Mouse (Mus musculus): ENCODE data around the gene Gramd1b. TPM values are rescaled to one million over a fixed set of nuclear protein-coding genes. Genes with fewer than 3 reads are reported as not detected.
A peak's percentile ranks its signal among the peaks of the same experiment; 100 is the strongest.

Gramd1b gene
- polyA plus RNA-seq, 1 experiment from 2014 or later: 12.0 TPM

DNA sequence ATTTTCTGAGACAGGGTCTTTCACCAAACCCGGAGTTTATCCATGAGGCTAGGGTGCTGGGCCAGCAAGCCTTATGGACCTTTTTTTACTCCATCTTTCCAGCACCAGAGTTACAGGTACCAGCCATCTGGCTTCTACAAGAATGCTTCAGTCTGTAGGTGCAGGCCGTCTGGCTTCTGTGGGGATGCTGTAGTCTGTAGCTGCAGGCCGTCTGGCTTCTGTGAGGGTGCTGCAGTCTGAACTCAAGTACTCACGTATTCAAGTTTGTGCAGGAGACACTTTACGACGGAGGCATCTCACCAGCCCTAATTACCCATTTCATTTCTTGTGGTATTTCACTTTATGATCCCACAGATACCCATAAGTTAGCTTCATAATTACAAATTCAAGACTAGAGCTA is 14.0 kb upstream of the Gramd1b start:
- Histone ChIP-seq H3K9me3 (no peaks in the 10 kb centered on the region), H3K4me3 (no peak overlapping the region), H3K27ac (replicated peaks) (no peak overlapping the region), H3K36me3 (no peaks in the 10 kb centered on the region), H3K4me2 (no peak overlapping the region), H3K27me3 (no peaks in the 10 kb centered on the region), H3K9ac (no peak overlapping the region), H3K4me1 (replicated peaks) (peaks cover 15% of the 10 kb centered on the region)
- ATAC-seq (ENCODE audit: low read depth): 0 out of 2 replicates have a peak, but pooled peaks have one; percentile 36
- 54% methylated on average over 6 of the region's 6 CpGs for WGBS

DNA sequence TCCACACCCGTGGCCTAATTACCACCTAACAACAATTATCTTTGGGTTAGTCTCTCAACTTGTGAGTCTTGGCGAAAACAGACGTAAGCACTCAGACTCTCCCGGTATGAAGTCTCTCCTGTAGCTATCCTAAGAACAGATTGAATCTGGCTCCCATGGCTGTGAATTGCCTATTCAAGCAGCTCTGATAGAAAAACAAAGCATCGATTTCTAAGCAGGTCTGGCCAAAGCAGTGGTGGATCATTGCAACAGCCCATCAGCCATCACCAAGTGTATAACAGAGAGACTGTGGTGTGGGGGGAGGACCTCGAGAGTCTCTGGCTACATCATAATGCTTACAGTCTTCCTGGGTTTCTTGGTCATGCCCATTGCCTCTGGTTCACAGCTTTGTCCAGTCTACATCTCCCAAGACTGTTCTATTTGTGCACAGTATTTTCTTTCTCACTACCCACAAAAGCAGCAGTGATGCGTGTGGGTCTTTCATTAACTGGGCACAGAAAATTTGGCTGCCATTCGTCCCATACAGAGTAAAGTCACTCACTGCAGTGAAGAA is 8.5 kb upstream of the Gramd1b start:
- Histone ChIP-seq H3K27me3 (no peaks in the 10 kb centered on the region), H3K9ac (no peak overlapping the region), H3K4me1 (replicated peaks) (peaks cover 35% of the 10 kb centered on the region), H3K36me3 (no peaks in the 10 kb centered on the region), H3K4me2 (no peak overlapping the region), H3K27ac (replicated peaks) (peak overlapping the region; percentile 28), H3K4me3 (no peak overlapping the region), H3K9me3 (no peaks in the 10 kb centered on the region)
- ATAC-seq (ENCODE audit: low read depth): peak; percentile 38; the same call in 1 of the 2 replicates
- WGBS: 50% methylated on average over 8 of the region's 8 CpGs

GRCm38 (mm10) chr9:40537708-40538105 is 6.5 kb upstream of the Gramd1b start:
- peak; percentile 72 for ATAC-seq (ENCODE audit: low read depth)
- H3K9me3 ChIP-seq: no peaks in the 10 kb centered on the region
- 23% methylated on average over 2 of the region's 2 CpGs for WGBS

DNA sequence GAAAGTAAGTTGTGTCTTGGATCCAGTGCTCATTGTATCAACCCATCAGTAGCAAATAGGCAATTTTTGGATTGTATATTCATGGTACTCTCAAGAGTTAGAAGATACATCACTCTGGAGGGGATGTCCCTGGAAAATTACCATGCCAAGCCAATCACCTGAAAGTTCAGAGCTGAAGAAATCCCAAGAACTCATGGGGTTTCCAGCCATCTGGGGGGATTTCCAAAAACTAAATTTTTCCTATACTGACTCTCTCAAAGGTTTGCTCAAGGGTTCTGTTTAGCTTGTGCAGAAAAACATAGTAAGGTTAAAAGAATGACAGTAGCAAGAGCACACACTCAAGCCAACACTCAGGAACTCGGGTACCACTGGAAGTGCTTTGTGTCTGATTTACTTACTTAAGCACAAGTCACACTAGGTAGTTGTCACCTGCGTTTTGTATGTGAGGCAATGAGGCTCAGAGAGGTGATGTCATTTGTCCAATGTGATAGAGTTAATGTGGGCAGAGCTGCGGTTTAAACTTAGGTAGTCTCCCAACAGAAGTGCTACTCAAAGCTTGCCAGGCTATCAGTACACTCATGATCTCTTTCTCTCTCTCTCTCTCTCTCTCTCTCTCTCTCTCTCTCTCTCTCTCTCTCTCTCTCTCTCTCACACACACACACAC is 6.0 kb upstream of the Gramd1b start:
- Histone ChIP-seq H3K4me2 (no peak overlapping the region), H3K4me1 (replicated peaks) (peaks cover 35% of the 10 kb centered on the region), H3K4me3 (no peak overlapping the region), H3K36me3 (no peaks in the 10 kb centered on the region), H3K9me3 (no peaks in the 10 kb centered on the region), H3K27me3 (peaks cover 3% of the 10 kb centered on the region; the same call in 1 of the 2 replicates), H3K9ac (no peak overlapping the region), H3K27ac (replicated peaks) (no peak overlapping the region)
- WGBS: 85% methylated on average over 3 of the region's 3 CpGs
- ATAC-seq (ENCODE audit: low read depth): no peak

More at GRCm38 (mm10) chr9:40537708-40538105, 6.5 kb upstream of the Gramd1b start:
- H3K36me3 ChIP-seq: no peaks in the 10 kb centered on the region
- peaks cover 35% of the 10 kb centered on the region for H3K4me1 ChIP-seq (replicated peaks)
- H3K4me2 ChIP-seq: no peak overlapping the region
- H3K9ac ChIP-seq: no peak overlapping the region
- no peaks in the 10 kb centered on the region for H3K27me3 ChIP-seq
- H3K27ac ChIP-seq (replicated peaks): no peak overlapping the region
- no peak overlapping the region for H3K4me3 ChIP-seq

DNA sequence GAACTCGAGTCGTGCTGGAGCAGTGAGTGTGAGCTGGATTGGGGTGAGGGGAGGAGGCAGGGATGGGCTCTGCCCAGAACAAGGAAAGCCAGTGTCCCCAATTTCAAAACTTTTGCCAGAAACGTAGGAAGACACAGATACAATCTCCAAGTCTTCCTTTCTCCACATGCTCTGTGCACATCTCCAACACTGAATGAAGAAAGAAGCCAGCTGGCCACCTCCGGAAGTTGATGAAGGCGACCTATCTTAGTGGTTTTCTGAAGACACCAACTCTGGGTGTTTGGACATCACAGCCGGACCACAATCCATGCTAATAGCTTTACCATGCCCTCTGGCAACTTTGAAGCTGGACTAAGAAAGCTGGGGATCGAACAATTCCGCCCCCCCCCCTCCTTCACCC is 647 bp downstream of the Gramd1b start:
- Histone ChIP-seq H3K27me3 (peaks cover 29% of the 10 kb centered on the region), H3K4me2 (peak overlapping the region; percentile 74), H3K9ac (peak overlapping the region; percentile 73), H3K9me3 (no peaks in the 10 kb centered on the region), H3K27ac (replicated peaks) (no peak overlapping the region), H3K4me1 (replicated peaks) (peaks cover 10% of the 10 kb centered on the region; the same call in 1 of the 2 replicates), H3K36me3 (no peaks in the 10 kb centered on the region), H3K4me3 (peak overlapping the region; percentile 52)
- WGBS: 55% methylated on average over 8 of the region's 8 CpGs
- ATAC-seq (ENCODE audit: low read depth): no peak

- no peak overlapping the region for H3K9ac ChIP-seq
- H3K36me3 ChIP-seq: no peaks in the 10 kb centered on the region
- H3K4me3 ChIP-seq: no peak overlapping the region
- peaks cover 10% of the 10 kb centered on the region; the same call in 1 of the 2 replicates for H3K4me1 ChIP-seq (replicated peaks)
- no peak overlapping the region for H3K4me2 ChIP-seq
- 69% methylated on average over 4 of the region's 4 CpGs for WGBS
- H3K27me3 ChIP-seq: peaks cover 29% of the 10 kb centered on the region
- no peak overlapping the region for H3K27ac ChIP-seq (replicated peaks)
- no peaks in the 10 kb centered on the region for H3K9me3 ChIP-seq
- no peak for ATAC-seq (ENCODE audit: low read depth)
Observed at GRCm38 (mm10) chr9:40528733-40529132, 2.5 kb downstream of the Gramd1b start.

DNA sequence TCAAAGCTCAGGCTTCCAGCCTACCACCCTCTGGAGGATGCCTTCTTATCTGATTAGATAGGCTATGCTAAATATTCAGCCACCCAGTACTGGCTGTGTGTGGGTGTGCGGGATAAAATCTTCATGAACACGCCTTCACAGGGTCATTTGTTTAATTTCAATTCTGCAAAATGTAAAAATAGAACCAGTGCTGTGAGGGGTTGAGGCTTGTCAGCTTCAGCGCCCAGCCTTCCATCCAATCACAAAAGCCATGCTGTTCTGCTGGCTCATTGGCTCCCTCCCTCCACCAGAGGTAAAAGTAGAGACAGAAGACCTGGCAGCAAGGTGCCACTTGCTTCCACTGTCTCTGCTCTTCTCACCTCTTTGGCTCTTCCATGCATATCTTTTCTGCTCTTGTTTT is 4.3 kb downstream of the Gramd1b start:
- WGBS: 74% methylated on average over 3 of the region's 3 CpGs

GRCm38 (mm10) chr9:40522156-40522555 is 9.0 kb downstream of the Gramd1b start:
- Histone ChIP-seq H3K27me3 (no peaks in the 10 kb centered on the region), H3K9ac (no peak overlapping the region), H3K27ac (replicated peaks) (no peak overlapping the region), H3K9me3 (no peaks in the 10 kb centered on the region), H3K4me1 (replicated peaks) (peaks cover 14% of the 10 kb centered on the region; the same call in 1 of the 2 replicates), H3K4me2 (no peak overlapping the region), H3K4me3 (no peak overlapping the region), H3K36me3 (no peaks in the 10 kb centered on the region)
- ATAC-seq (ENCODE audit: low read depth): no peak
- WGBS: 85% methylated on average over 7 of the region's 7 CpGs

More for the DNA sequence above, 4.3 kb downstream of the Gramd1b start:
- Histone ChIP-seq H3K9me3 (no peaks in the 10 kb centered on the region), H3K4me3 (no peak overlapping the region), H3K36me3 (no peaks in the 10 kb centered on the region), H3K9ac (no peak overlapping the region), H3K4me1 (replicated peaks) (peaks cover 24% of the 10 kb centered on the region; the same call in 1 of the 2 replicates), H3K4me2 (no peak overlapping the region), H3K27ac (replicated peaks) (no peak overlapping the region), H3K27me3 (peaks cover 24% of the 10 kb centered on the region)
- ATAC-seq (ENCODE audit: low read depth): no peak

DNA sequence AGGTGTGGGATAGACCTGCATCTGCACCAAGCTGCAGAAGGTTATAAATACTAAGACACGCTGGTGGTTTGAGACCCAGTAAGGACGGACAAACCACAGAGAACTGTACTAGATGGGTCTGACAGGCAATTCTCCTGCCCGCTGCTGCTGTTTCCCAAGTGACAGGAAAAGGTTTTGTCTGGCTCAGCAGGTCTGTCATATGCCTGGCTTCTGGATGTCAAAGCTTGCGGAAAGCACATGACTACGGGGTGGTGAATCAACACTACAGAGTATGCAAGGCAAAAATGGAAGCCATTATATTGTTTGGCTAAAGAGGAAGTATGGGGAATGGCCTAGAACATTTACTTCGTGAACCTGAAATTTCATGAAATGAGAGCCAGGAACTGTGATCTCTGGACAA is 10.1 kb downstream of the Gramd1b start:
- Histone ChIP-seq H3K9ac (no peak overlapping the region), H3K27ac (replicated peaks) (no peak overlapping the region), H3K9me3 (no peaks in the 10 kb centered on the region), H3K4me3 (no peak overlapping the region), H3K4me2 (no peak overlapping the region), H3K27me3 (no peaks in the 10 kb centered on the region), H3K4me1 (replicated peaks) (peaks cover 14% of the 10 kb centered on the region; the same call in 1 of the 2 replicates), H3K36me3 (no peaks in the 10 kb centered on the region)
- ATAC-seq (ENCODE audit: low read depth): no peak
- 90% methylated on average over 6 of the region's 6 CpGs for WGBS

- Histone ChIP-seq H3K4me3 (no peak overlapping the region), H3K4me1 (replicated peaks) (peaks cover 14% of the 10 kb centered on the region; the same call in 1 of the 2 replicates), H3K27ac (replicated peaks) (no peak overlapping the region), H3K9ac (no peak overlapping the region), H3K27me3 (no peaks in the 10 kb centered on the region), H3K36me3 (no peaks in the 10 kb centered on the region), H3K4me2 (no peak overlapping the region), H3K9me3 (no peaks in the 10 kb centered on the region)
- 91% methylated on average over 3 of the region's 3 CpGs for WGBS
- no peak for ATAC-seq (ENCODE audit: low read depth)
Observed at GRCm38 (mm10) chr9:40519294-40519693, 11.9 kb downstream of the Gramd1b start.

GRCm38 (mm10) chr9:40511970-40512369 is 19.2 kb downstream of the Gramd1b start:
- 85% methylated on average over 2 of the region's 2 CpGs for WGBS

GRCm38 (mm10) chr9:40509479-40509878 is 21.7 kb downstream of the Gramd1b start:
- Histone ChIP-seq H3K4me2 (no peak overlapping the region), H3K36me3 (no peaks in the 10 kb centered on the region), H3K27me3 (no peaks in the 10 kb centered on the region), H3K4me3 (no peak overlapping the region), H3K27ac (replicated peaks) (no peak overlapping the region), H3K4me1 (replicated peaks) (no peaks in the 10 kb centered on the region), H3K9me3 (no peaks in the 10 kb centered on the region), H3K9ac (no peak overlapping the region)
- no peak for ATAC-seq (ENCODE audit: low read depth)
- 78% methylated on average over 6 of the region's 6 CpGs for WGBS

More at GRCm38 (mm10) chr9:40511970-40512369, 19.2 kb downstream of the Gramd1b start:
- Histone ChIP-seq H3K4me1 (replicated peaks) (no peaks in the 10 kb centered on the region), H3K4me2 (no peak overlapping the region), H3K4me3 (no peak overlapping the region), H3K9ac (no peak overlapping the region), H3K27ac (replicated peaks) (no peak overlapping the region), H3K27me3 (no peaks in the 10 kb centered on the region), H3K9me3 (no peaks in the 10 kb centered on the region), H3K36me3 (no peaks in the 10 kb centered on the region)
- ATAC-seq (ENCODE audit: low read depth): no peak
